Mouse (Mus musculus) ES-E14 (cell line): ENCODE data around the gene Nap1l1. TPM values are rescaled to one million over a fixed set of nuclear protein-coding genes. Genes with fewer than 3 reads are reported as not detected.

Experiments used
- DNase-seq: peaks from one replicate; pipeline ENCODE4 v3.0.0-alpha.2; 2013; ENCODE audit warnings: low read depth, low spot score
- H3K27ac ChIP-seq: 2 replicates; pipeline ENCODE4 v1.5.1; 2012; ENCODE audit warnings: low read depth, mild to moderate bottlenecking, low read length, moderate library complexity, mixed read lengths; ENCODE audit not compliant: poor library complexity, insufficient read depth, severe bottlenecking
- H3K36me3 ChIP-seq: 2 replicates; pipeline ENCODE4 v1.6.1; 2012; ENCODE audit warnings: mild to moderate bottlenecking, low read length, moderate library complexity, mixed read lengths; ENCODE audit not compliant: control insufficient read depth, poor library complexity, insufficient read depth, severe bottlenecking
- H3K4me1 ChIP-seq, 2 experiments: fragments of 150-350 bp in 1 of 2; sonication (generic) in 1 of 2; 2 replicates each; pipeline ENCODE4 v1.6.1; 2012; ENCODE audit warnings: low read length in 2 of 2, mild to moderate bottlenecking in 1 of 2, mixed read lengths in 1 of 2; ENCODE audit not compliant: control insufficient read depth in 2 of 2, insufficient read depth in 2 of 2, poor library complexity in 1 of 2
- H3K4me3 ChIP-seq, 2 experiments: fragments of 150-350 bp in 1 of 2; sonication (generic) in 1 of 2; 2 replicates each; pipeline ENCODE4 v1.5.1; 2012; ENCODE audit warnings: low read length in 2 of 2, low read depth in 1 of 2, mild to moderate bottlenecking in 1 of 2, mixed read lengths in 1 of 2; ENCODE audit not compliant: insufficient read depth in 1 of 2, poor library complexity in 1 of 2, severe bottlenecking in 1 of 2
- H3K9ac ChIP-seq: 2 replicates; pipeline ENCODE4 v1.6.1; 2012; ENCODE audit warnings: low read depth, mild to moderate bottlenecking, low read length, mixed read lengths; ENCODE audit not compliant: poor library complexity, insufficient read depth, severe bottlenecking
- H3K9me3 ChIP-seq: fragments of 150-350 bp; sonication (generic); 2 replicates; pipeline ENCODE4 v1.6.1; 2012; ENCODE audit warnings: low read depth, mild to moderate bottlenecking, low read length; ENCODE audit not compliant: control insufficient read depth, insufficient read depth
- CHD2 ChIP-seq: IDR thresholded peaks from 2 replicates; pipeline ENCODE4 v1.6.1; 2014; ENCODE audit warnings: mild to moderate bottlenecking, low read depth, low read length, inconsistent platforms
- HCFC1 ChIP-seq: IDR thresholded peaks from 2 replicates; pipeline ENCODE4 v1.6.1; 2012; ENCODE audit warnings: low read length, inconsistent platforms, borderline replicate concordance; ENCODE audit not compliant: insufficient read depth
- MAFK ChIP-seq: IDR thresholded peaks from 2 replicates; pipeline ENCODE4 v1.6.1; 2014; ENCODE audit warnings: mild to moderate bottlenecking, low read depth, low read length, inconsistent platforms; ENCODE audit not compliant: insufficient read depth
- ZC3H11A ChIP-seq: IDR thresholded peaks from 2 replicates; pipeline ENCODE4 v1.6.1; 2012; ENCODE audit warnings: low read depth, mild to moderate bottlenecking, inconsistent platforms, low read length, borderline replicate concordance
- ZNF384 ChIP-seq: IDR thresholded peaks from 2 replicates; pipeline ENCODE4 v1.6.1; 2012; ENCODE audit warnings: low read depth, low read length, inconsistent platforms
- in situ Hi-C, 2 experiments: fragments of 600-800 bp; cut with MboI; formaldehyde crosslinking; loops; one replicate each; pipeline ENCODE4 v1.15.1; 2025; ENCODE audit warnings: low sequenced_read_pairs in 2 of 2, inconsistent platforms in 1 of 2; ENCODE audit not compliant: unreplicated experiment in 2 of 2
- total RNA-seq: library from RNA; depleted of rRNA; stranded (reverse); fragments of 300-350 nt; gene quantifications from 2 replicates; pipeline ENCODE4 v1.2.3, GENCODE M21; 2012; rRNA removed

Gene Nap1l1
- total RNA-seq, 1 experiment: 258 TPM

DNA sequence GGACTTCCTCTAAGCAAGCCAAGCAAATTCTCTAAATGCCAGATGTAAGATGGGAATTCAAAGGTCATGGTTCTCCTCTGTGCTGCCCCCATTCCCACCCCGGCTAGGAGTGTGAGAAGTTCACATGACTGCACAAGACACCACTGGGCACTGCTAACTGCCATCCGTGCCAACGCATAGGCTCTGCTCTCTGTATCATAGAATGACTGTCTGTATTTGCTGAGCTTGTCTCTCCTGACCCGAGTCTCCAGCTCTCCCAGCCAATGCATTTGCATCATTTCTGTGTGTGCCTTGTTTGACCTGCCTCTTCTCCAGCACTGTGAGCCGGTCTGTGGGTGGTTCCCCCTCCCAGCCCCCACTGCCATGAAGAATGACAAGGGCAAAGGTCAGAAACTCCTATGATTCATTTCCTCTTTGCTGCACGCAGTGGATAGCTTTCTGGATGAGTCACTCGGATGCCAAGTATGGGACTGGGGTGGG, 70.8 kb downstream of the Nap1l1 start:
- H3K9ac ChIP-seq: no peak overlapping the region
- H3K36me3 ChIP-seq: no peaks in the 10 kb centered on the region
- no peak overlapping the region for H3K27ac ChIP-seq
- no peaks in the 10 kb centered on the region for H3K9me3 ChIP-seq
- no peak for TF ChIP-seq HCFC1
- no peak for TF ChIP-seq CHD2
- TF ChIP-seq ZC3H11A: no peak
- no peak for TF ChIP-seq ZNF384
- TF ChIP-seq MAFK: no peak
- DNase-seq: no peak
- H3K4me3 ChIP-seq: no peak overlapping the region
- in situ Hi-C loops: no loop called here
- H3K4me1 ChIP-seq: peaks cover 0 to 8% of the 10 kb centered on the region in 2 experiments; a peak in 2 of 4 replicates

DNA sequence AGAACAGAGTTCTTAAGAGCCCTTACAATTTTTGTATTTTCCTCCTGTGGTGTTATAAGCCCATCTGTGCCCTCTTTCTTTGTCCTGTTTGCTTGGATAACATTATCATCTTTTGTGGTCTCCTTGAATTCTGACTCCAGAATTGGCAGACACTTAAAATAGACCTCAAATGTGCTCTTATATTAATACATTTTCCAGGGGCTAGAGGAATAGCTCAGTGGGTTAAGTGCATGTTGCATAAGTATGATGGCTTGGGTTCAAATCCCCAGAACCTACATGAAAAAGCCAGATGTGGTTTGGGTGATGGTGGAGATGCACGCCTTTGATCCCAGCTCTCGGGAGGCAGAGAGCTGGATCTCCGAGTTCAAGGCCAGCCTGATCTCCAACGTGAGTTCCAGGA, 71.3 kb downstream of the Nap1l1 start:
- no peak for DNase-seq
- Histone ChIP-seq H3K9ac (no peak overlapping the region), H3K4me3 (no peak overlapping the region), H3K4me1 (peaks cover 0 to 8% of the 10 kb centered on the region in 2 experiments; a peak in 2 of 4 replicates), H3K27ac (no peak overlapping the region), H3K9me3 (no peaks in the 10 kb centered on the region), H3K36me3 (no peaks in the 10 kb centered on the region)
- in situ Hi-C loops: no loop called here
- TF ChIP-seq MAFK (no peak), CHD2 (no peak), ZC3H11A (no peak), HCFC1 (no peak), ZNF384 (no peak)

DNA sequence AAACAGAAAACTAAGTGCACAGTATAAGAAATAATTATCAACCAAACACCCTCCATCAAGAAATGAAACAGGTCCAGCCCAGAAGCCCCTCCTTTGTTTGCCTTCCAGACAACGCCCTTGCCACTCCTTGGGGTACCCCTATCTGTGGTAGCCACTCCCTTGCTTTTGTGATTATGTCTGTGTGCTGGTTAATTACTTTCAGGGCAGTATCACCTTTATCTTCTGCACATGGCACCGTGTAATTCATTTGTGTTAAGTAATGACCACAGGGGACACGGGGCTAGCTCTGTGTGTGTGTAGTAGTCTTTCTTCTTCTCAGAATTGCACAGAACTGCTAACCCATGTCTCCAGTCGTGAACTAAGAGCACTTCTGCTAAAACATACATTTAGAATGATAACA, 72.6 kb downstream of the Nap1l1 start:
- no peak overlapping the region for H3K27ac ChIP-seq
- H3K36me3 ChIP-seq: no peaks in the 10 kb centered on the region
- peaks cover 0 to 2% of the 10 kb centered on the region in 2 experiments; a peak in 1 of 4 replicates for H3K4me1 ChIP-seq
- DNase-seq: no peak
- no peak for TF ChIP-seq ZC3H11A
- no peak for TF ChIP-seq CHD2
- no peak for TF ChIP-seq HCFC1
- no peak for TF ChIP-seq ZNF384
- TF ChIP-seq MAFK: no peak
- H3K9me3 ChIP-seq: no peaks in the 10 kb centered on the region
- H3K4me3 ChIP-seq: no peak overlapping the region
- H3K9ac ChIP-seq: no peak overlapping the region
- in situ Hi-C loops: no loop called here

Other genes with a start within 250 kb of the Nap1l1 start
- gene Bbs10, start 174.5 kb upstream of the Nap1l1 start, total RNA-seq: 7.3 and 8.5 TPM in 2 replicates
- 3.9 and 9.8 TPM in 2 replicates for gene Phlda1, start 33.1 kb downstream of the Nap1l1 start, total RNA-seq